Mouse (Mus musculus): Measurements from ENCODE around the gene Arrdc5. TPM values are rescaled to one million over a fixed set of nuclear protein-coding genes. Genes with fewer than 3 reads are reported as not detected.

Arrdc5 gene
- total and polyA plus RNA-seq, 2 experiments from 2014 or later = not detected

- Histone ChIP-seq H3K36me3 (replicated peaks; ENCODE audit: control insufficient read depth, insufficient read depth, low read length) (no peaks in the 10 kb centered on the region), H3K4me2 (ENCODE audit: low read depth, low read length) (no peak overlapping the region), H3K27me3 (ENCODE audit: control insufficient read depth, insufficient read depth, low read length) (no peaks in the 10 kb centered on the region), H3K9me3 (replicated peaks; ENCODE audit: control insufficient read depth, low read length) (no peaks in the 10 kb centered on the region), H3K4me1 (ENCODE audit: control insufficient read depth, insufficient read depth) (peaks cover 27% of the 10 kb centered on the region), H3K27ac (ENCODE audit: low read depth) (no peak overlapping the region), H3K9ac (replicated peaks; ENCODE audit: low read depth, low read length) (no peak overlapping the region), H3K4me3 (ENCODE audit: low read depth, low read length) (no peak overlapping the region)
- ATAC-seq (ENCODE audit: insufficient read depth, low read depth) (no peak), DNase-seq (ENCODE audit: low spot score) (no peak)
- TF ChIP-seq CTCF (IDR thresholded peaks at IDR 0.05; ENCODE audit: low read depth) (peak; percentile 35), EP300 (IDR thresholded peaks at IDR 0.05; ENCODE audit: low read depth) (no peak)
- 60% methylated on average over 4 of the region's 4 CpGs for WGBS
Measured at GRCm38 (mm10) chr17:56338909-56339308, 38.8 kb upstream of the Arrdc5 start.

DNA sequence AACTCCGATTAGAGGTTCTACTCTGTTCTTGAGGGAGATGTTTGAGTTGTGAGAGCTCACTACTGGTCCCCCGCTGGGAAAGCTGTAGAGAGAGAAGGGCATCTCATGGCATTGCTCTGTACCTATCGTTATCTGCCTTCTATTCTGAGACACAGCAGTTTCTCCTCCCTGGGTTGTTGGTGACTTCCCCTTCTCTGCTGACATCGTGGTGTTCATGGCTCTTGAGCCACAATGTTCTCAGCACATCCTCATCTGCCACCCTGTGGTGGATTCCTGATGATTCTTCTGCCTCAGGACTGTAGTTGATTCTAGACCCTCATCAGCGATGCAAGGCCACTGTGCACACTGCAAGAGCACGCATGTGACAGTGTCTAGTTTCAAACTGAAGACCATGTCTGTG lies 37.7 kb upstream of the Arrdc5 start:
- no peak overlapping the region for H3K9ac ChIP-seq (replicated peaks; ENCODE audit: low read depth, low read length)
- H3K4me3 ChIP-seq (ENCODE audit: low read depth, low read length) = no peak overlapping the region
- DNase-seq (ENCODE audit: low spot score) = no peak
- peaks cover 30% of the 10 kb centered on the region for H3K4me1 ChIP-seq (ENCODE audit: control insufficient read depth, insufficient read depth)
- H3K27me3 ChIP-seq (ENCODE audit: control insufficient read depth, insufficient read depth, low read length) = no peaks in the 10 kb centered on the region
- no peaks in the 10 kb centered on the region for H3K9me3 ChIP-seq (replicated peaks; ENCODE audit: control insufficient read depth, low read length)
- peak; percentile 22 for TF ChIP-seq CTCF (IDR thresholded peaks at IDR 0.05; ENCODE audit: low read depth)
- no peak for TF ChIP-seq EP300 (IDR thresholded peaks at IDR 0.05; ENCODE audit: low read depth)
- no peak overlapping the region for H3K4me2 ChIP-seq (ENCODE audit: low read depth, low read length)
- H3K36me3 ChIP-seq (replicated peaks; ENCODE audit: control insufficient read depth, insufficient read depth, low read length) = no peaks in the 10 kb centered on the region
- peak overlapping the region; percentile 47; the same call in 1 of the 2 replicates for H3K27ac ChIP-seq (ENCODE audit: low read depth)
- peak; percentile 19; the same call in 1 of the 2 replicates for ATAC-seq (ENCODE audit: insufficient read depth, low read depth)
- 60% methylated on average over 6 of the region's 6 CpGs for WGBS

- DNase-seq (ENCODE audit: low spot score) = peak; percentile 82
- peak overlapping the region; percentile 47; the same call in 1 of the 2 replicates for H3K27ac ChIP-seq (ENCODE audit: low read depth)
- H3K9ac ChIP-seq (replicated peaks; ENCODE audit: low read depth, low read length) = no peak overlapping the region
- no peaks in the 10 kb centered on the region for H3K9me3 ChIP-seq (replicated peaks; ENCODE audit: control insufficient read depth, low read length)
- H3K4me3 ChIP-seq (ENCODE audit: low read depth, low read length) = no peak overlapping the region
- no peaks in the 10 kb centered on the region for H3K27me3 ChIP-seq (ENCODE audit: control insufficient read depth, insufficient read depth, low read length)
- peaks cover 30% of the 10 kb centered on the region for H3K4me1 ChIP-seq (ENCODE audit: control insufficient read depth, insufficient read depth)
- no peak overlapping the region for H3K4me2 ChIP-seq (ENCODE audit: low read depth, low read length)
- 16% methylated on average over 4 of the region's 4 CpGs for WGBS
- no peaks in the 10 kb centered on the region for H3K36me3 ChIP-seq (replicated peaks; ENCODE audit: control insufficient read depth, insufficient read depth, low read length)
- TF ChIP-seq CTCF (IDR thresholded peaks at IDR 0.05; ENCODE audit: low read depth) (peak; percentile 64), EP300 (IDR thresholded peaks at IDR 0.05; ENCODE audit: low read depth) (no peak)
- peak; percentile 68 for ATAC-seq (ENCODE audit: insufficient read depth, low read depth)
Measured at GRCm38 (mm10) chr17:56337190-56337589, 37.1 kb upstream of the Arrdc5 start.

GRCm38 (mm10) chr17:56332987-56333386 lies 32.9 kb upstream of the Arrdc5 start:
- TF ChIP-seq EP300 (IDR thresholded peaks at IDR 0.05; ENCODE audit: low read depth) (no peak), CTCF (IDR thresholded peaks at IDR 0.05; ENCODE audit: low read depth) (peak; percentile 15)
- Histone ChIP-seq H3K27ac (ENCODE audit: low read depth) (no peak overlapping the region), H3K27me3 (ENCODE audit: control insufficient read depth, insufficient read depth, low read length) (no peaks in the 10 kb centered on the region), H3K9me3 (replicated peaks; ENCODE audit: control insufficient read depth, low read length) (no peaks in the 10 kb centered on the region), H3K4me1 (ENCODE audit: control insufficient read depth, insufficient read depth) (peaks cover 31% of the 10 kb centered on the region), H3K9ac (replicated peaks; ENCODE audit: low read depth, low read length) (no peak overlapping the region), H3K36me3 (replicated peaks; ENCODE audit: control insufficient read depth, insufficient read depth, low read length) (no peaks in the 10 kb centered on the region), H3K4me2 (ENCODE audit: low read depth, low read length) (no peak overlapping the region), H3K4me3 (ENCODE audit: low read depth, low read length) (no peak overlapping the region)
- ATAC-seq (ENCODE audit: insufficient read depth, low read depth) (no peak), DNase-seq (ENCODE audit: low spot score) (no peak)
- 41% methylated on average over 8 of the region's 8 CpGs for WGBS

DNA sequence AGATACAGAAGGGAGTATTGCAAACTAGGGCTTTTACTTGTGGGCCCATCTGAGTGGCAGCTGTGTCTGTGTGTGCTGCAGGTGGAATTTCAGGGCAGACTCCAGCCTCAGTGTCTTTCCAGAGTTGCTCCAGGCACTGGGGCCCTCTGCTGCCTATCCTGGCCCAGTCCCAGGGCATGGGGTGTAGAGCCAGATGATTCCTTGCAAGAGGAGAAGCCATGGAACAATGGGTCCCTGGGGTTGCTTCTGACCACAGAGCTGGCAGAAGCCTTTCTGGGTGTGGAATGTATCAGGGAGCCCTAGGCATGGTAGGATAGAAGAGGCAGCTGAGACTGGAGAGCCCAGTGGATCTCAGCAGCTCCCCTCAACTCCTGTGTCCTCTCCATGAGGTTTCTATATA lies 31.2 kb upstream of the Arrdc5 start:
- TF ChIP-seq EP300 (IDR thresholded peaks at IDR 0.05; ENCODE audit: low read depth) = no peak
- no peak for TF ChIP-seq CTCF (IDR thresholded peaks at IDR 0.05; ENCODE audit: low read depth)
- DNase-seq (ENCODE audit: low spot score) (no peak), ATAC-seq (ENCODE audit: insufficient read depth, low read depth) (no peak)
- Histone ChIP-seq H3K9ac (replicated peaks; ENCODE audit: low read depth, low read length) (no peak overlapping the region), H3K36me3 (replicated peaks; ENCODE audit: control insufficient read depth, insufficient read depth, low read length) (no peaks in the 10 kb centered on the region), H3K4me3 (ENCODE audit: low read depth, low read length) (no peak overlapping the region), H3K9me3 (replicated peaks; ENCODE audit: control insufficient read depth, low read length) (no peaks in the 10 kb centered on the region), H3K27me3 (ENCODE audit: control insufficient read depth, insufficient read depth, low read length) (no peaks in the 10 kb centered on the region), H3K27ac (ENCODE audit: low read depth) (no peak overlapping the region), H3K4me2 (ENCODE audit: low read depth, low read length) (no peak overlapping the region), H3K4me1 (ENCODE audit: control insufficient read depth, insufficient read depth) (peaks cover 39% of the 10 kb centered on the region)

GRCm38 (mm10) chr17:56330345-56330744 lies 30.3 kb upstream of the Arrdc5 start:
- Histone ChIP-seq H3K27me3 (ENCODE audit: control insufficient read depth, insufficient read depth, low read length) (no peaks in the 10 kb centered on the region), H3K9ac (replicated peaks; ENCODE audit: low read depth, low read length) (no peak overlapping the region), H3K4me3 (ENCODE audit: low read depth, low read length) (no peak overlapping the region), H3K4me2 (ENCODE audit: low read depth, low read length) (no peak overlapping the region), H3K36me3 (replicated peaks; ENCODE audit: control insufficient read depth, insufficient read depth, low read length) (no peaks in the 10 kb centered on the region), H3K4me1 (ENCODE audit: control insufficient read depth, insufficient read depth) (peaks cover 39% of the 10 kb centered on the region), H3K27ac (ENCODE audit: low read depth) (no peak overlapping the region), H3K9me3 (replicated peaks; ENCODE audit: control insufficient read depth, low read length) (no peaks in the 10 kb centered on the region)
- TF ChIP-seq EP300 (IDR thresholded peaks at IDR 0.05; ENCODE audit: low read depth) (no peak), CTCF (IDR thresholded peaks at IDR 0.05; ENCODE audit: low read depth) (peak; percentile 12; the same call in 1 of the 2 replicates)
- ATAC-seq (ENCODE audit: insufficient read depth, low read depth) = no peak
- 66% methylated on average over 3 of the region's 3 CpGs for WGBS
- DNase-seq (ENCODE audit: low spot score) = no peak
